Mouse (Mus musculus): ENCODE results near the gene Vmn1r189. TPM values are rescaled to one million over a fixed set of nuclear protein-coding genes. Genes with fewer than 3 reads are reported as not detected.
"Not testable (repeated sequence)": the region's sequence is repeated elsewhere in the genome, so short reads cannot be mapped to it uniquely, and the experiment has no call there.

Gene Vmn1r189
- polyA plus RNA-seq (2012; fragmentation: generic; extraction: Trizol): not detected
- long read RNA-seq, experiment 1: 0 reads
- long read RNA-seq, experiment 2: 0 reads

GRCm38 (mm10) chr13:22105724-22106123, at the start of gene Vmn1r189:
TSS of gene Vmn1r189 (minus strand) at chr13:22105824.
- not testable (repeated sequence) for H3K79me2 ChIP-seq (ENCODE audit: control insufficient read depth, insufficient read depth); H3K27me3 ChIP-seq (ENCODE audit: control insufficient read depth, insufficient read depth, insufficient read length); H3ac ChIP-seq (ENCODE audit: control insufficient read depth, insufficient read length, low read depth); H3K79me3 ChIP-seq (ENCODE audit: low read depth); H3K36me3 ChIP-seq (ENCODE audit: control insufficient read depth, insufficient read depth); H3K4me3 ChIP-seq (ENCODE audit: insufficient read depth, poor library complexity, severe bottlenecking)

- not testable (repeated sequence) for H3K36me3 ChIP-seq (ENCODE audit: control insufficient read depth, insufficient read depth); H3K27me3 ChIP-seq (ENCODE audit: control insufficient read depth, insufficient read depth, insufficient read length); H3K4me3 ChIP-seq (ENCODE audit: insufficient read depth, poor library complexity, severe bottlenecking); H3ac ChIP-seq (ENCODE audit: control insufficient read depth, insufficient read length, low read depth); H3K79me2 ChIP-seq (ENCODE audit: control insufficient read depth, insufficient read depth); H3K79me3 ChIP-seq (ENCODE audit: low read depth)
These were observed 31.1 kb upstream of the Vmn1r189 start for GRCm38 (mm10) chr13:22136495-22137293.

GRCm38 (mm10) chr13:22084140-22084539, 21.5 kb downstream of the Vmn1r189 start, which contains the start of gene Vmn1r188:
TSS of gene Vmn1r188 (plus strand) at chr13:22084440.
- H3K36me3 ChIP-seq (ENCODE audit: control insufficient read depth, insufficient read depth); H3K4me3 ChIP-seq (ENCODE audit: insufficient read depth, poor library complexity, severe bottlenecking): not testable (repeated sequence)

GRCm38 (mm10) chr13:22063468-22063867, 42.2 kb downstream of the Vmn1r189 start:
- H3K27me3 ChIP-seq (ENCODE audit: control insufficient read depth, insufficient read depth, insufficient read length): no peaks in the 10 kb centered on the region
- H3K36me3 ChIP-seq (ENCODE audit: control insufficient read depth, insufficient read depth): no peaks in the 10 kb centered on the region
- no peaks in the 10 kb centered on the region for H3K79me3 ChIP-seq (ENCODE audit: low read depth)
- no peak overlapping the region for H3ac ChIP-seq (ENCODE audit: control insufficient read depth, insufficient read length, low read depth)
- TF ChIP-seq MYOG (IDR thresholded peaks at IDR 0.05; ENCODE audit: control insufficient read depth, extremely low read depth, insufficient read length) (no peak), MAX (IDR thresholded peaks at IDR 0.05) (no peak), USF1 (IDR thresholded peaks at IDR 0.05; ENCODE audit: low read depth) (no peak), FOSL1 (IDR thresholded peaks at IDR 0.05; ENCODE audit: insufficient read depth, low read length, poor library complexity, severe bottlenecking) (no peak), MYOD1 (IDR thresholded peaks at IDR 0.05; ENCODE audit: control insufficient read depth, insufficient read length, low read depth) (no peak), CTCF (IDR thresholded peaks at IDR 0.05; ENCODE audit: control insufficient read depth, insufficient read depth, insufficient read length) (no peak), CEBPB (IDR thresholded peaks at IDR 0.05; ENCODE audit: low read depth) (no peak)
- no peak overlapping the region for H3K4me3 ChIP-seq (ENCODE audit: insufficient read depth, poor library complexity, severe bottlenecking)
- no peaks in the 10 kb centered on the region for H3K79me2 ChIP-seq (ENCODE audit: control insufficient read depth, insufficient read depth)

More at GRCm38 (mm10) chr13:22084140-22084539, 21.5 kb downstream of the Vmn1r189 start, which contains the start of gene Vmn1r188:
- H3K27me3 ChIP-seq (ENCODE audit: control insufficient read depth, insufficient read depth, insufficient read length); H3ac ChIP-seq (ENCODE audit: control insufficient read depth, insufficient read length, low read depth); H3K79me3 ChIP-seq (ENCODE audit: low read depth); H3K79me2 ChIP-seq (ENCODE audit: control insufficient read depth, insufficient read depth): not testable (repeated sequence)

GRCm38 (mm10) chr13:22061422-22061821, 44.2 kb downstream of the Vmn1r189 start:
- H3ac ChIP-seq (ENCODE audit: control insufficient read depth, insufficient read length, low read depth): no peak overlapping the region
- H3K79me2 ChIP-seq (ENCODE audit: control insufficient read depth, insufficient read depth): no peaks in the 10 kb centered on the region
- no peak for TF ChIP-seq MYOD1 (IDR thresholded peaks at IDR 0.05; ENCODE audit: control insufficient read depth, insufficient read length, low read depth)
- no peak for TF ChIP-seq MYOG (IDR thresholded peaks at IDR 0.05; ENCODE audit: control insufficient read depth, extremely low read depth, insufficient read length)
- no peak for TF ChIP-seq MAX (IDR thresholded peaks at IDR 0.05)
- TF ChIP-seq CEBPB (IDR thresholded peaks at IDR 0.05; ENCODE audit: low read depth): no peak
- TF ChIP-seq CTCF (IDR thresholded peaks at IDR 0.05; ENCODE audit: control insufficient read depth, insufficient read depth, insufficient read length): no peak
- H3K27me3 ChIP-seq (ENCODE audit: control insufficient read depth, insufficient read depth, insufficient read length): no peaks in the 10 kb centered on the region
- H3K36me3 ChIP-seq (ENCODE audit: control insufficient read depth, insufficient read depth): no peaks in the 10 kb centered on the region
- no peaks in the 10 kb centered on the region for H3K79me3 ChIP-seq (ENCODE audit: low read depth)
- no peak overlapping the region for H3K4me3 ChIP-seq (ENCODE audit: insufficient read depth, poor library complexity, severe bottlenecking)

GRCm38 (mm10) chr13:22053754-22054153, 51.9 kb downstream of the Vmn1r189 start:
- Histone ChIP-seq H3K27me3 (ENCODE audit: control insufficient read depth, insufficient read depth, insufficient read length) (no peaks in the 10 kb centered on the region), H3K79me2 (ENCODE audit: control insufficient read depth, insufficient read depth) (no peaks in the 10 kb centered on the region), H3K4me3 (ENCODE audit: insufficient read depth, poor library complexity, severe bottlenecking) (no peak overlapping the region), H3ac (ENCODE audit: control insufficient read depth, insufficient read length, low read depth) (no peak overlapping the region), H3K36me3 (ENCODE audit: control insufficient read depth, insufficient read depth) (no peaks in the 10 kb centered on the region), H3K79me3 (ENCODE audit: low read depth) (no peaks in the 10 kb centered on the region)
- TF ChIP-seq FOSL1 (IDR thresholded peaks at IDR 0.05; ENCODE audit: insufficient read depth, low read length, poor library complexity, severe bottlenecking) (no peak), MYOG (IDR thresholded peaks at IDR 0.05; ENCODE audit: control insufficient read depth, extremely low read depth, insufficient read length) (no peak), CTCF (IDR thresholded peaks at IDR 0.05; ENCODE audit: control insufficient read depth, insufficient read depth, insufficient read length) (no peak), CEBPB (IDR thresholded peaks at IDR 0.05; ENCODE audit: low read depth) (no peak), USF1 (IDR thresholded peaks at IDR 0.05; ENCODE audit: low read depth) (no peak), MYOD1 (IDR thresholded peaks at IDR 0.05; ENCODE audit: control insufficient read depth, insufficient read length, low read depth) (no peak)
